Mouse (Mus musculus): ENCODE measurements around the gene Isca2.
A peak's percentile ranks its signal among the peaks of the same experiment; 100 is the strongest.

DNA sequence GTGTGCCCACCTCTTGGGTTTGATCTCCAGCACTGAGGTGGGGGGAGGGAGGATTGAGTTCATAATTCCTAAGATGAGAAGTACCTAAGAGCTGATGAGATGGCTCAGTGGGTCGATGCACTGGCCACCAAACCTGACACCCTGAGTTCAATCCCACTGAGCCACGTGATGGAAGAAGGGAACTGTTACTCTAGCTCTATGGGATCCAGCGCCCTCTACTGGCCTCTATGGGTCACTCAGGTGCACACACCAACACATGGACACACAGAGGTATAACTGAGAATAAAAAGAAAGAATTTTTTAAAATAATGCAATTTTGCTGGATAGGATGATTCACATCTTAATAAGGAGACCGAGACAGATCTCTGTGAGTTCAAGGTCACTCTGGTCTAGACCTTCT, 45.4 kb downstream of the Isca2 start:
- TF ChIP-seq CTCF (conservative IDR thresholded peaks at IDR 0.05; ENCODE audit: low read length) (peak; percentile 83), NANOG (IDR thresholded peaks at IDR 0.05; ENCODE audit: borderline replicate concordance, low read length) (no peak), POU5F1 (IDR thresholded peaks at IDR 0.05; ENCODE audit: borderline replicate concordance, low read length) (no peak)

Data from E14TG2a.4 (cell line).